Mouse (Mus musculus) 416B (cell line): Measurements from ENCODE around the gene Nkd1.

ENCODE experiments used
- DNase-seq: peaks from one replicate; pipeline ENCODE4 v3.0.0; 2011; ENCODE audit warnings: low read depth

Gene Nkd1

DNA sequence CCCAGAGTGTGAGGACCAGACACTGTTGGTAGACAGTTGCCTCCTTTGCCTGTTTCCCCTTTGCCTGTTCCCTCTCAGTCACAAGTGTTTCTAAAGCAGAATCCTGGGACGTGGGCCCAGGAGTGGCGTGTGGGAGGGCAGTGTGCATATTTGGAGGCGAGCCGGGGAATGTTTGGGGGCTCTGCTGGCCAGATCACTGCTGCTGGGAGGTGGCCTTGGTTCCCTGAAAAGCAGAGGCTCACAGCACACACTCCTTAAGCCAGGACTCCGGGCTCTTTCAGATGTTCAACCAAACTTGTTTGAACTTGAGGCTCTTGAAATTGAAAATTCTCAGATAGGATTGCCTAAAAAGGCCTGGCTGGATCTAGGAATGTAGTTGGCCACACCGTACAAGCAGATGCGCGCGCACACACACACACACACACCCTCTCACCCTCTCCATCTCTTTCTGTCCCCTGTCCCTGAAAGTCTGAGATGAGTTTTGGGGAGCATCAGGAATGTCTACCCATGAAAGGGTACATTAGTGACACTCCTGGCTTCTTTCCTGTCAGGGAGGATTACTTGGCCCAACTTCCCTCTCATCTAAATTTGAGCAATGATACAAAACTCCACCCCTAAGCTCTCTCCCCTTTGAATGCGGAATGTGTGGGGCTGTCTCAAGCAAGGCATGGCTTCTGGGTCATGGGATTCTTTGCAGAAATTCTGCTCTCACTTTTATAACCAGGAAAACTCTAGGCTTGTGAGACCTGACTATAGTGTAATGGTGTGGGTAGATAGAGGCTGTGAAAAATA, 55.4 kb downstream of the Nkd1 start:
- DNase-seq = no peak

DNA sequence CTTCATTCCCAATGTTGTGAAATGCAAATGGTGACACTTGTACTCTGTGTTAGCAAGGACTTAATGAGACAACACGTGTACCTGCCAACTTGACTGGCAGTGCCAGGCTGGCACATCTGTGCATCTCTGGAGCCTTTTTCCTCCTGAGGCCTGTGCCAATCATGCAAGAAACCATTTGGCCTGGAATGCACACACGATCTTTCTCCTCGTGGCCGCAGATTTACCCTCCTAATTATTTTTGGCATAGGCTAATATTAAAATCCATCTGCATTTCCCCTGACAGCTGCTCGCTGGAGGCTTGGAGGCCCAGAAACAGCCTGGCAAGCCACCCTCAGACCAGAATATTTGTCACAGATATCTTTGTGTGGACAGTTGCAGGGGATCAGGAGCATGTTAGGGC, 56.5 kb downstream of the Nkd1 start:
- DNase-seq = no peak

DNA sequence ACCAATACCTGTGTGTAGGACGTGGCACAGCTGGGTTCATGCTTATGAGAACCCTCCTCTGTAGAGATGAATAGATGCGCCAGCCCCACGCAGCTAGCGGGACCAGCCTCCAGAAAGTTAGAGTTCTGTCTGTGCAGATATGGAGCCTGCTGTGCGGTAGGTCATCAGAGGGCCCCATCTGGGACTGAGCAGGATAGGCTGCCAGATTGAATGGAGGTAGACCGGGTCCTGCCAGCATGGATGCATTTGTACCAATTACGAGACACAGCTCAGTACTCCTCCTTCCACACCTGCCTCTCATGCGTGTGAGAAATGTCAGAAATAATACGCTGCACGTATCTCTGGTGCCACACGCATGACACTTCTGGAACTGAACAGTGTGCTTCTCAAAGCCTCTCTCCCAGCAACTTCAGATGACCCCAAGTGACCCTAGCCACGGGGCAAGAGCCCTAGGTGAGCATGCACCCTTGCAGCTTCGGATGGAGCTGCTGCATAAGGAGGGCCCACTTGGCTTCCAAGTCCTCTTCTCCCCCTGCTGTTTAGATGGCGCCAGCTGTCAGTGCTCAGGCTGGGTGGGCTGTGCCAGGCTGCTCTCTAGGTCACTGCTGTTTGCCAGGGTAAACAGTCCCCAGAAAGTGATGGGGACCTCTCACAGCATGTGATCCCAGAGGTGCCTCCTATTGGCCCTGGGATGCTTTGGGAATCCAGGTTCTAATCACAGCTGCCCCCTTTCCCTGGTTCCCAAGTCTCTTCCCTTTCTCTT, 57.4 kb downstream of the Nkd1 start:
- DNase-seq = no peak

DNA sequence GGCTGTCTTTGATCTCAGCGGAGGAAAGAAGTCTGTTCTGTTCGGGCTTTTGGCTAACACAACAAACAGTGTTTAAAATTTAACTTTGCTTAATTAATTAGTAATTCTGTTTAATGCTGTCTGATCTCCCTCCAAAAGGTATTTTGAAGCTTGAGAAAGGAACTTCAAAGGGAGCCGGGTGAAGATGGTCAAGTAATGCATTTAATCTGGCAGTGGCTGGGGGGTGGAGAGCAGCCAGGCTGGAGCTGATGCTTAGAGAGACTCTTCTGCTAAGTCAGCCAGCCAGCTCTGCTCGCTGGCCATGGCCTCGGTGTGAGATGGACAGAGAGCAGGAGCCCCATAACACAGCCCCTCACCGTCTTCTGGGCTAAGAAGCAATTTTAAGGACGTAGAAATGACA, 58.1 kb downstream of the Nkd1 start:
- no peak for DNase-seq

DNA sequence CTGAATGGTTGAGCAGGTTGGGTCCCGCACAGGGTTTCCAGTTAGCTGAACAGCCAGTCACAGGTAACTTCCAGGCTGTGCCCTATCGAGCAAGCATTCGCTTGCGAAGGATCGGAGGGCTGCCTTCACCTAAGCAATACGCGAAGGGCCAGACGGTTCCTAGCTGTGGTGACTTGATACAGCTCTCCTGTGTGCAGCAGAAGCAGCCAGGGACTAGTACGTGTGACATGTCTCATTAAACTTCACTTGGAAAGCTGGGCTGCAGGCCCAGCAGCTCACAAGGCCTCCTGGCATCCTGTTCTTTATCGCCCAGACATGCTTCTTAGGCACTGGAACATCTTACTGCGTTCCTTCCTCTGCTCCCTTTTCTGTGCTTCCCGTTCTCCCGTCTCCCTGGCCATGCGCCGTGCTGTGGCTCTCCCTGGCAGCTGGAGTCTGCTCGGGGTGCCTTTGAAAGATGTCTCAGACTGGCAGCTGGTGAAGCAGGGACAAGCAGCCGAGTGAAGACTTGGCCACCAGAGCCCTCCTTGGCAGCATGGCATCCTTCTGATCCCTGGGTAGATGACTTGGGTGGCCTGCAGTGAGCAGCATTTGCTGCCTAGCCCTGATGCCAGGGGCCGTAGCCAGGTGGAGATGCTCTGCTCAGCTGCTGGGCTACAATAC, 58.6 kb downstream of the Nkd1 start:
- DNase-seq = no peak

DNA sequence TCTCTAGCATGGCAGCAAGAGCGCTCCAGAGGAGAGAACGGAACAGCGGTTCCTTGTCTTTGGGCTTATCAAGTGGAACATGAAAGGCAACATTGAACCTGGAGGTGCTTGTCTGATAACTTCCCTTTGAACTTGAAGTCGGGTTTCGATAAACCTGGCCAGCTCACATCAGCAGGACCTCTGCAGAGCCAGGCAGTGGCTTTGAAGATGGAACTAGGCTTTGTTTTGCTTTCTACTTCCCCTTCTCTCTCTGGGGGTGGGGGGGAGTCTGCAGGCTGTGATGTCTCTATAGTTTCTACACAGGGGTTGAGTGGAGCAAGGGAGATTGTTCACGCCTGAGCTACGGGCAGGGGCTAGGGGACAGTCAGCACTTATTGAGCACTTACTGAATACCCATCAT, 59.6 kb downstream of the Nkd1 start:
- no peak for DNase-seq

DNA sequence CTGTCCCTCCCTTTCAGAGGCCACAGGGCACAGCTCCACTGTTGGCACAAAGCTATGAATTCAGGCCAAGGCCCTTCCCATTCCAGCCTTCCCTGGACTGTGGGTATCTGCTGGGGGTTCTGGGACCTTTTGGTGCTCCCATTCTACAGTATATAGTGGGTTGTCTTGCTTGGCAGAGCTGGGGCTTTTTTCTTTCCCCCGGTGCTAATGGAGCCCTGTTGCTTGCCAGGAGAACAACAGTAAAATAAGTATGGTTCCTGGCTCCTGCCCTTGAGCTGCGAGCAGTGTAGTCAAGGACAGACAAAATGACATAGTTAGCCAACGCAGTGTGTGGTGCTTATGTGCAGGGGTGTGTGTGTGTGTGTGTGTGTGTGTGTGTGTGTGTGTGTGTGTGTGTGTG, 62.7 kb downstream of the Nkd1 start:
- DNase-seq = no peak

DNA sequence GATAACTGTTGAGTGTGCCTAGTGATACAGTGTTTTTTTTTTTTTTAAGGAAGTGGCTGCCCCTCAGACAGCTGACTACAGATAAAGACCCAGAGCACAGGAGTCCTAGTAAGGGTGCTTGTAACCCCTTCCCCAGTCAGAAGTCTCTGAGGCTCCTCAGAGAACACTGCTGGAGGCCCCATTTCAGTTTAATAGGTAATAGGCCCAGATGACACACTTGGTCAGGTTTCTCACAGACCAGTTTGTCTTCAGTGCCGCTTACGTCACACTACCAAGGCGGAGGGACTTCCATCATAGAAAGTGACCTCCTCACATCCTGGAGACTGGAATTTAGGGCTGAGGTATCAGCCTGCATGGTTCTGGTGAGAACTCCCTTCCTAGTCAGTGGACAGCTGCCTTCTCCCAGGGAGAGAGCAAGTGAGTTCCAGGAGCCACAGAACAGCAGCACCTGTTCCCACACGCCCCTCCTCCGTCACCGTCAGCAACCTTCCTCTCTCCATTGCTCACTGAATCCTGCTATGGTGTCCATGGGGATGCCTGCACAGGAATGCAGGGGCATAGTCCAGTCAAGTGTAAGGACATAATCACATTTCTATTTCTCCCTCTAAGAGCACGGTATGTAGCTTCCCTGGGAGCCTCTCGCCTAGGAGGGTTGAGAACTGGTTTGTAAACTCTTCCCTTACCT, 67.2 kb downstream of the Nkd1 start:
- no peak for DNase-seq

DNA sequence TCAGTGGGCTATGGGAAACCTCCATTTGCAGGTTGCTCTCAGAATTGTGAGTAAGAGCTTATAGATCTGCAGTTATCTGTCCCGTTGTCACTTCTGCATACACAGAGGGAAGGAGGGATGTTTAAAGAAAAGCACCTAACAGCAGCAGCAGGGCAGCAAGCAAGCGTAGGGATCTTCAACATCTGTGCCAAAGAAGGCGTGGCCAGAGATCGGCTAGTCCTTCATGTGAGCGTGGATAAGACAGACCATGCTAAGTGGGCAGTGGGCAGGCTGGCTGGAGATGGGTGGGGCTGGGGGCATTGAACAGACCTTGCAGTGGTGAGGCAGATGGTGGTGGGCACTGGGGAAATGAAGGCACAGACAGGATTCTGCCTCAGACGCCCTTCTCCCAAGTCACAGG, 69.1 kb downstream of the Nkd1 start:
- DNase-seq = no peak

DNA sequence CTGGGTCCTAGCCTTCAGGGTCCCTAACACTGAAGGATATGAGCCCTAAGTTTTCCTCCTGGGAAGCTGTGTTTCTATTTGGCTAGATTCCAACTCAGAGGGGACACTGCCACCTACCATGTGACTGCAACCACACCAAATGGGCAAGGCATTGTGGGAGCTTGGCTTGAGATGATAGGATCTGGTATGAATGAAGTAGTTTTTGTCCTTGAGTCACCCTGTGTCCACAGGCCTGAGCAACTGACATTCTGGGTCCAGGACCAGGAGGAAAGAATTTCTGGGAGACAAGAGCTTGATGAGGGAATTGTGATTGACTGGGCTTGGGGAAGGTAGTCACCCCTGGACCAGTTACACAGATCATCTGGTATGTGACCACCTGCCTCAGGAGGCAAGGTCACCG, 72.8 kb downstream of the Nkd1 start:
- DNase-seq = no peak

DNA sequence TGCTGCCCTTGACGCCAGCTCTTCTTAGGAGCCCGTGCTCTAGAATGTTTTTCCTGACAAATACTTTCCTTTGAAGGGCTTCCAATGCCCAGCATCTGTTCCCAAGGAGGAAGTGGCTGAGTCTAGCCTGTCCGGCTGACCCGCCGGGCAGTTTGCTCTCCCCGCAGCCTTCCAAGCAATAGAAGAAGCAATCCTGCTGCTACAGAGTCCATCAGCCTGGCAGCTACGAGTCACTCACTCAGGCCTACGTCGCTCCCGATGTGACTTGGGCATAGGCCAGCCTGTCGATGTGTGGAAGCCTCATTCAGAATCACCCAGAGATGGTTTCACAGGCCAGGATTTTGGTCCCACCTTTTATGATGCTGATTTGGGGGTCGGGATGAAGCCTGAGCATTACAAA, 74.9 kb downstream of the Nkd1 start:
- DNase-seq = no peak

DNA sequence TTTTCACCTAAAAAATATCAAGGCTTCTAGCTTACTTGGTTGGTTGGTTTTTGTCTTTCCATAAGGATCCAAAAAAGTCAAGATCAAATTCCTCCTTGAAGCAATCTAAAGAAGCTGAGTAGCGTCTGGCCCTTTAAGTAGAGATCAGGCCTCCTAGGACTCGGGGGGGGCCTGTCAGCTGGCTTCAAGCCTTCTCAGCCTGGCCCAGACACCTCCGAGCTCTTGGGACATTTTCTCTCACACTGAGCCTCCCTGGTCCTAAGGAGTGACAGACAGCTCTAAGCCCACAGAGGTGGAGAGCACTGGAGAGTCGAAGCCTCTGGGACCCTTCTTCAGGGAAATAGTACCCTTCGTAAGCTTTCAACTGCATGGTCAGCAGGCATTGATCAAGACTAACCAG, 77.4 kb downstream of the Nkd1 start:
- no peak for DNase-seq

DNA sequence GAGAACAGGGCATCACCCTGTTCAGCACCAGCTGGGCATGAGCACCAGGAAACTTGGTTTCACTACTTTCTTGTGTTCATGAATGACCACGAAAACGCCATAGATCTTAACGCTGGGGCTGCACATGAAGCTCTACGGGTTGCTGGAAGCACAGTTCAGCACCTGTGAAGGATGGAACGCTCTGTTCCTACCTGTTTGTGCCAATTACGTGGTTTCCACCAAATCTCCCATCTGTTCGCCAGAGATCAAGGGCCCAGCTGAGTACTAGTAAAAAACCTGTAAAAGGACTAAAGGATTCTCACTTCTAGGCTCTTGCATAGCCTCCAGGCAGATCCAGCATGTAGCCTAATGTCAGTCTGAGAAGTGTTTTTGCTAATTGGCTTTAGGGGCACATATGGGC, 78.3 kb downstream of the Nkd1 start:
- no peak for DNase-seq

DNA sequence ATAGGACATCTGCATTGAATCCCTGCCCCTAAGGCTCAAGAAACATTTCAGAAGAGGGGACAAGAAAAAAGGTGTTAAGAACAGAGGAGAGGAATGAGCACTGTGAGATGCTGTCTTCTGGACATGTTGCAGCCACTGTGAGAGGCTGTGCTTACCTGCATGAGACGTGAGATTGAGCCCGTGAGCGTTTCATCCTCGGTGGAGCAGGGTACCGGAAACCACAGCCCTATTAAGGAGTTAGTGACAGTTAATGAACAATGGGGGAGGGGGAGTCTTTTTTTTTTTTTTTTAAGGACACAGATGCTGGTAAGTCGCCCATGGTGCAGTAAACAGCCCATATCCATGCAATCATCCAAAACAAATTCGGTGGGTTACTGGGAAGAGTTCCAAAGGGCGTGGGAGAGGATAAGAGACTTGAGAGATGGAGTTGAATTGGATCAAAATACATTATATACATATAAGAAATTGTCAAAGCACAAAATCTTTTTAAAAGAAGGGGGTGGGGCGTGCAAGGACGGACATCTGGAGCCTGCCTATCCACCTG, 82.4 kb downstream of the Nkd1 start:
- no peak for DNase-seq

DNA sequence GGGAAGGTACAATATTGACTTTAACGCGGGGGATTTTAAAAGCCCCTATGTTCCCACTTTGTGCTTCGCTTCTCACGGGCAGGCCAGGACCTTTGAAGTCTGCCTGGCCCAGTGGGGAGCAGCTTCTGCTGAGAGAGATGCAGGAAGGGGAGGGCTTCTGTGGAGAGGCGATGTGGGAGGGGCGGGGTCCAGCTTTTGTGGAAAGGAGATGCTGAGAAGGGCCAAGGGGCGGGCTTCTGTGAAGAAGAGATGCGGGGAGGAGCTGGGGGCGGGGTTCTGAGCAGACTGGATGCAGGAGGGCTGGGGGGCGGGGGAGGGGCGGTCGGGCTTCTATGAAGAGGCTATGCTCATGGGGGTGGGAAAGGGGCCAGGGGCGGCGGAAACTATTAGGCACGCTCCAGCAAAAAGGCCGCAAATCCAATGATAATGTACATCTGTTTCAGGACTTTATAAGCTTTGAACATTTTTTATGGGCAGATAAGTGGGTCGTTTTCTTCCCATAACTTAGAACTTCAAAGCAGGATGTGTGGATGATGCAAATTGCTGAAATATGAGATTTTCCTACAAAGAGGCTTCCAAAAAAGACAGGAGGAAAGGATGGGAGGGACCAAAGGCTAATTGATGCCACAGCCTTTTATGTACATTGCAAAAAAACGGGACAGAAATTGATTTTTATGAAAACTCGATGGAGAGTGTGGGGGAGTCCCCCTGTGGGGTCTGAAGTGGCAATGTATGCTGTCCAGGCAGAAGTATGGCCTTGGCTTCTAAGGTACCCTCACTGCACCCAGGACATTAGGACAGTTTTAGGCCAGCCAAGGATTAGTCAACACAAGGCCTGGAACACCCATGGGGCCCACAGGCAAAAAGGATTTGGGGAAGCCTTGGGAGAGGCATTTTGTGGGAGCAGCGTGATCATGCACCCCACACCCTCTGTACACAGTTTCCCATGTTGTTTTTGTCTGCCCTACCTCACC, 83.2 kb downstream of the Nkd1 start:
- no peak for DNase-seq

DNA sequence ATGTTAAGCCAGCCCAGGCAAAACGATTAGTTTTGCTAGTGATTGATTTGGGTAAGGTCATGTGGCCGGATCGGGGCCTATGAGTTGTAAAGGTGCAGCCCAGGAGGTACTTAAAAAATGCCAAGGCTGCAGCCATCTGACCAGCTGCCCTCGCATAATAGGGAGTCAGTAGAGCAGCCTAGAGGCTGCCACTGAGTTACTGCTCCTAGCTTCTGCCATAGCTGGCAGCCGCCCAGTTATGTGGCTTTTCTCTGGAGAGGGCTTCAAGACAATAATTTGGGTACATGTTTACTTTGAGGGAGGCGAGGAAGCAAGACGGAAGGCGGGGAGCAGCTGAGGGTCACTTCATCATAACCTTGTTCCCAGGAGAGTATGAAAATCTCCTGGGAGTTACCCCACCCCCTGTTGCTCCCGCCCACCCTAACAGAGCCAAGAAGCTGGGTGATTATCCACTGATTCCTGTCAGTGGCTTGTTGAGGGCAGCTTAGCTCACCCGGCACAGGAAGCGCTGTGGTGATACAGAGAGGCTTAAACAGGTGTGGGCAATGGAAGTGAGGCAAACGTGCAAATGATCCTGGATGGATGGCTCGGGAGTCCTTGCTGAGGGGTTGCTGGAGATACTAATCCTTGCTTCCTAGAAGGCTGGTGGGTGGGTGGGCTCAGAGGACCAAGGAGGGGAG, 84.3 kb downstream of the Nkd1 start:
- DNase-seq = no peak

DNA sequence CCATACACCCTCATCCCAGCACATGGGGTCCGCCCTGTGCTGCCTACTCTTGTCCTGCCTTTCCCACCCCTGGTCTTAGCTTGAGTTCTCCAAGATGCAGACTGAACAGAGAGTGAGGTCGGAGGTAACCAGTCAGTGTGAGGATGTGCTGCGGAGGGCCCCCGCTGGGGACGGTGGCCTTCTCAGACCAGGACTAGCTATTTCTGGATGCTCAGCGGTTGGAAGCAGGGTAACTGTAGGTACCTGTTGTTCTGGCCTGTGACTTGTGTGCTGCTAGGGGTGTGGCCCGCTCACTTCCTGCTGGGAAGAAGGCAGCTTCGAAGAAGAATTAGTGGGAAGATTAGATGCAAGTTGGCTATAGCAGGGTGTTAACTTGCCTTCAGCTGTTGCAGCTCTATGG, 87.9 kb downstream of the Nkd1 start:
- no peak for DNase-seq

DNA sequence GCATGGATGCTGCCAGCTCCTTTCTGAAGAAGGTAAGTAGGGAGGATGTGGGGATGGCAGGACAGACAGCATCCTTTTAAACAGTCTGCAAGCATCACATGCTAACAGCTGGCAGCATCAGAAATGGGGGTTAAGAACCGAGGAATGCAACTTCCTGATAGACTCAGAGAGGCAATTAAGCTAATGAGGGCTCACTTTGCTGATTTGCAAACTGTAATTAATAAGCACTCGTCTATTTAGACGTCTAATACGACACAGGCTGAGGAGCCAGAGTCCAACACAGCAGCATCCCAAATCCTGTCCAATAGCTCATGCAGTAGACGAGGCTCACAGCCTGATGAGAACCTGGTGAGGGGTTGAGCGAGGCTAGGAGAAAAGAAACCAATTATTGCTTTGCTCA, 89.1 kb downstream of the Nkd1 start:
- DNase-seq = no peak

DNA sequence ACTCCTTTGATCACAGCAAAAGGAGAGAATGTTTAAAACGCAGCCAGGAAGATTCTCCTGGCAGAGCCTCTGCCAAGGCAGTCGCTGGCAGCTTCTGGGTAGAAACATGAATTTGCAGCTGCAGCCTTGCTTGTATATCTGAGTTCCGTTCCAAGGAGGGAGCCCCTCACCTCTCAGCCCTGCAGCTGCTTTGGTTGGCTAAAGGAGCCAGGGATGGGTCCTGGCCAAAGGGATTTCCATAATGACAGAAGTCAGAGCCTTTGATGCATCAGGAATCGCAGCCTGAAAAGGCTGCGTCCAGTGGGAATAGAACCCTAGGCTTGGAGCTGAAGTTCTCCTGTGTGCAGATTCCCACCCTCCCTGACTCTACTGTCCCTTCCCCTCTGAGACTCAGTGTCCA, 93.8 kb downstream of the Nkd1 start:
- DNase-seq = no peak

DNA sequence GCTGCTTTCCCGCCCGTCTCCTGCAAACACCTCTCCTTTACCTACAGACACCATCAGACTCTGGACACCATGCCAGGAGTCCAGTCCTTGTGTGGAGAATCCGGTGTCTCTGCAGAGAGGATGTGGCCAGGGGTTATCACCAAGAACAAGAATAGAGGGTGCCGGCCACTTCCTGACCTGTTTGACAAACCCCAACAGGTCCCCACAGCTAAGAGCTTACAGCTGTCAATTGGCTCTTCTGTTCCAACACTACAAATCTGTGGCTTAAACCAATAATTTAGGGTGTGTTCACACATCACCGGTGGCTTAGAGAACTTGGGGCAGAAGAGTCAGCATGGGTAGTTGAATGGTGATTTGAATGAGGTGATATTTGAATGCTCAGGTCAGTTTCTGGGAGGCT, 97.5 kb downstream of the Nkd1 start:
- peak; percentile 59 for DNase-seq

DNA sequence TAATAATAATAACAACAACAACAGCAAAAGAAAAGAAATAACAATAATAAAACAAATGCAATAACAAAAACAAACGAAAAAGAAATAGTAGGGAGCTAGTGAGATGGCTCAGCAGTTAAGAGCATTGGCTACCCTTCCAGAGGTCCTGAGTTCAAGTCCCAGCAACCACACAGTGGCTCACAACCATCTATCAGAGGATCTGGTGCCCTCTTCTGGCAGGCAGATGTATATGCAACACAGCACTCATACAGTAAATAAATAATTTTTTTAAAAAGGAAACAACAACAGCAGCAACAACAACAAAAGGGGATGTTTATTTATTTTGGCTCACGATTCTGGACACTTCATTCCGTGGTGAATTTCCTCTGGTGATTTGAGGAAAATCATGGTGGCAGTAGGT, 98.4 kb downstream of the Nkd1 start:
- DNase-seq = peak; percentile 17
